Mouse (Mus musculus): ENCODE results near the gene Rgs7bp.

DNA sequence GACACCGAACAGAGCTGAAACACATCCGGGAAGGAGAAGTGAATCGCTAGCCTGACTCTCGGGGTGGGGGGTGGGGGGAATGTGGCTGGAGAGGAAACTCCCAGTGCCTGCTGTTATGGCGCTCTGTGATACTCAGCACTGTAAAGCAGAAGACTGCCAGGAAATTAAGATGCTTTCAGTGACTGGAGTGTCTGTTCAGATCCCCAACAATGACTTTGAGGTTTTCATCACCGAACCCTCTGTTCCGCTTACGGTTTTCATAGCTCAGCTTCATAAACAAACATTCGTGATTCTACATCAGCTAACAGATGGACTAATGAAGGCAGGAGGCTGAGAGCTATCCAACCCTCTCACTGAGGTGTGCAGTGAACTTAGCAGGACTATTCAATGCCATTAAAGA lies 7.4 kb downstream of the Rgs7bp start:
- TF ChIP-seq CTCF (IDR thresholded peaks at IDR 0.05 in 2 of 3, conservative IDR thresholded peaks at IDR 0.05 in 1 of 3; ENCODE audit: control insufficient read depth in 1 of 3, insufficient read depth in 1 of 3, low read depth in 2 of 3, low read length in 3 of 3, poor library complexity in 1 of 3, severe bottlenecking in 1 of 3) (no peak), RCOR1 (IDR thresholded peaks at IDR 0.05; ENCODE audit: low read depth, low read length) (no peak), MAFK (IDR thresholded peaks at IDR 0.05; ENCODE audit: borderline replicate concordance, low read depth, low read length) (no peak)

Data from MEL (cell line).